Mouse (Mus musculus) kidney, adult 9 months (tissue): Measurements from ENCODE around the gene Mtss1l.

Experiments used
- DNase-seq: peaks from one replicate; pipeline ENCODE4 v3.0.0; 2022

Mtss1l gene

GRCm38 (mm10) chr8:110741816-110742451, 20.7 kb downstream of the Mtss1l start:
- DNase-seq = no peak

GRCm38 (mm10) chr8:110742452-110742818, 21.2 kb downstream of the Mtss1l start:
- DNase-seq = no peak

DNA sequence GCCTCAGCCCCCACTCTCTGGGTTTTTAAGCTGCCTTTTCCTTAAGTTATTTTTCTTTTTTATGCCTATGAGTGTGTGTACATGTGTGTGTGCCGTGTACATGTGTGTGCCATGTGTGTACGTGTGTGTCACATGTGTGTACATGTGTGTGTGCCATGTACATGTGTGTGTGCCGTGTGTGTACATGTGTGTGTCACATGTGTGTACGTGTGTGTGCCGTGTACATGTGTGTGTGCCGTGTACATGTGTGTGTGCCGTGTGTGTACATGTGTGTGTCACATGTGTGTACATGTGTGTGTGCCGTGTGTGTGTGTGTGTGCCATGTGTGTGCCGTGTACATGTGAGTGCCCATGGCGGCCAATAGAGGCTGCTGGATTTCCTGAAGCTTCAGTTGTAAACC, 23.9 kb downstream of the Mtss1l start:
- DNase-seq = no peak

DNA sequence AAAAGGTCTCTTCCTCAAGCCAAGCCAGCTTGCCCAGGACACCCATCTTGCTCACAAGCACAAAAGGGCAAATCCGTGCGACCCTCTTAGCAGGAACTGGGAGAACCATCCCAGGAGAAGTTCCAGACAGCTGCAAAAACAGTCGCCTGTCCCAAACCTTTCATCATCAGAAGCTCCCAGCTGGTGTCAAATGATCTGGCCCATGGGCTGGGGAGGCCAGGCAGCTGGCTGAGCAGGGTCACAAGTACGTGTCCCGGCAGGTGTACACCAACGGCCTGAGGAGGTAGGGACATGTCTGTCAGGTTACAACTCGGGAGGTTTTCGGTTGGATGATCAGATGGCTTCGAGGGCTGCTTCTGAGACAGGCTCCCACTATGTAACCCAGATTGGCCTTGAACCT, 25.4 kb downstream of the Mtss1l start:
- DNase-seq = no peak

- DNase-seq = peak; percentile 68
Measured at GRCm38 (mm10) chr8:110749500-110750170, 28.4 kb downstream of the Mtss1l start.

- DNase-seq = no peak
Measured at GRCm38 (mm10) chr8:110750269-110750668, 29.0 kb downstream of the Mtss1l start.

GRCm38 (mm10) chr8:110751490-110751889, 30.2 kb downstream of the Mtss1l start:
- DNase-seq = no peak

GRCm38 (mm10) chr8:110754713-110755112, 33.4 kb downstream of the Mtss1l start:
- no peak for DNase-seq

DNA sequence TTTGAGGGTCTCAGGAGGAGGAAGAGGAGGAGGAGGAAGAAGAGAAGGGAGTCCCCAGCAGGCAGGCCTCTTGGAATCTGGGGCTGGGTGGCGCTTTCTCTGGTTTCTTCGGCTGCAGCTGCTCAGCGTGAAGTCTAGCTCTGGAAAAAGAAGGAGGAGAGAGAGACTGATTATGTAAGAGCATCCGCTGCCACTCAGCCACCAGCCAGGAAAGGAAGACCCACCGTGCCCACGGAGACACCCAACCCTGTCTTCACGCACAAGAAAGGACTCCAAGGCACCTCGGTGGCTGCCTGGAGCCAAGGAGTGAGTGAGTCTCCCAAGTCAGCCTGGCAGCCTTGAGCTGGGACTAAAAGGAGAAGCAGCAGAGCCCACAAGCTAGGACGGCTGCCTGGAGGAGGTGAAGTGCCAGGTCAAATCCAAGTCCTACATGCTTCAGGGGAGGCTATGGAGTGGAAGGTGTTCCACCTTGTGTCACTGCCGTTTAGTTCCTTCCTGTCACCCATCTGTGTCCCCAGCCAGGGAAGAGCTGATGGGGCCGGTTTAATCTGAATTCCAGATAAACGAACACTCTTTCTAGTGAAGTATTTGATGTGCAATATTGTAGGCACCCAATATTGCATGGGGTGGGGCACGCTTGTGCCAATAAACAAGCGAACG, 34.4 kb downstream of the Mtss1l start:
- DNase-seq = no peak

- DNase-seq = no peak
Measured at GRCm38 (mm10) chr8:110756196-110756595, 34.9 kb downstream of the Mtss1l start.

GRCm38 (mm10) chr8:110760280-110760940, 39.1 kb downstream of the Mtss1l start:
- DNase-seq = no peak

DNA sequence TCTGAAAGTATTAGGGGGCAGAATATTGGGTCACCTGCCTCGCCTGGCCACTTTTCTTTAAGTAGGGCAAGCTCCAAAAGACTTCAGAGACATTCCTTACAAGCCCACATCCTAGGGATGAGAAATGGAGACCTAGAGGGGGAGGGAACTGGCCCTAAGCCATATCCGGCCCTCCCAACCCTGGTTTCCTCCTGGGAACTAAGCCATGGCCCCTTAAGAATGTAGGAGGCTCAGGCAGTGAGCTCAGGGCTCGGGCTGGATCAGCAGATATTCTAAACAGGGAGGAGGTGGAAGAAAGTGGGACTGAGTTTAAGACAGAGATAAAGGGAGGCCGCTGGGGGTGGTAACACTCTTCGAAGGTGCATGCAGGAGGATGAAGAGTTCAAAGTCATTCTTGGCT, 39.9 kb downstream of the Mtss1l start:
- peak; percentile 83 for DNase-seq

- DNase-seq = no peak
Measured at GRCm38 (mm10) chr8:110761988-110762387, 40.7 kb downstream of the Mtss1l start.

GRCm38 (mm10) chr8:110764671-110765070, 43.4 kb downstream of the Mtss1l start:
- no peak for DNase-seq

GRCm38 (mm10) chr8:110767261-110767660, 46.0 kb downstream of the Mtss1l start:
- no peak for DNase-seq

DNA sequence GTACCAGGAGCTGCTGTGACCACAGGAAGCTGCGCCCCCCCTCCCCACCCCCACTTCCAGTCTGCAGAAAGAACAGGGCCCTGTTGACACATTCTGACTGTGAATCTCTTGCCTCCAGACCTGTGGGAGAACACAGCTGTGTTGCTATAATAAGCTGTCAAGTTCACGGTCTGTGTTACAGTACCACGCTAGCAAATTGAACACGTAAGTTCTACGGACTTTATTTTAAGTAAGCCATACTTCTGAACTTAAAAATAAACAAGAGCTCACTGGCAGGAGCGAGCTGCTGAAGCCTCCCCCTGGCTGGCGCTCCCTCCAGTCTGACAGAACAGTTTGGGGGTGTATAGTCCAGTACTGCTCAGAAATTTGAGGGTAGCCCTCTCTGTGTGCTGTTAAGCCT, 51.2 kb downstream of the Mtss1l start:
- no peak for DNase-seq

DNA sequence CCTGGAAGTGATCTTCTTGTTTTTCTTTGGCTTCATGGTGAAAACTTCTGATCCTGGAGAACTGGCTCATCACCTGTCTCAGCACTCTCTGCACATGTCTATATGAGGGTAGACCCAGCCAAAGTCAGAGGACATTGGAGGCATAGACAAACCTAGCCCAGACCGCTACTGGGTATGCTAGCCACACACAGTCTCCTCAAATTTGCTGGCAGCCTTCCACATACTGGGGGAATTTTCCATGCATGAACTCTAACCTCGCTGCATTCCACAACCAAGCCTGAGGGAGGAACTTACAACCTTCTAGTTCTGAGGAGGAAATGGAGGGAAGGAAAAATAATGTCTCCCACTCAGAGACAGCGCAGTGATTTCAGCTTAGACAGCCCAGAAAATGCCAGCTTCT, 52.8 kb downstream of the Mtss1l start:
- peak; percentile 91 for DNase-seq

DNA sequence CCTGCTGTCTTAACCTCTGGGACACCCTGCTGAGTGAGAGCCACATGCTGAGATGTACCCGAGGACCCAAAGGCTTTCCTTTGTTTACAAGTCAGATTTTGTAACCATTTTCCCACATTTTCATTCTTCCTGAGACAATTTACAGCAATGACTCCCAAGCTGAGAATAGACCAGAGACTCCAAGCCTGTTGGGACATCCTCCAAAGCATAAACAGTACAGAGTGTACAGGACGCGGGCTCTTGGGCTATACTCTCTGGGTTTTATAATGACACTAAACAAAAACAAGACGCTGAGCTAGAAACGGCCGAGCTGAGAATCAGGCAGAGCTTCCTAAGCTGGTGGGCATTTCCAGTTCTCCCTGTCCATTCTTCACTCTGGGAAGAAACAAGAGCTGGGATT, 53.4 kb downstream of the Mtss1l start:
- no peak for DNase-seq

GRCm38 (mm10) chr8:110775316-110775715, 54.0 kb downstream of the Mtss1l start:
- DNase-seq = peak; percentile 38

GRCm38 (mm10) chr8:110775721-110776120, 54.4 kb downstream of the Mtss1l start:
- DNase-seq = no peak

DNA sequence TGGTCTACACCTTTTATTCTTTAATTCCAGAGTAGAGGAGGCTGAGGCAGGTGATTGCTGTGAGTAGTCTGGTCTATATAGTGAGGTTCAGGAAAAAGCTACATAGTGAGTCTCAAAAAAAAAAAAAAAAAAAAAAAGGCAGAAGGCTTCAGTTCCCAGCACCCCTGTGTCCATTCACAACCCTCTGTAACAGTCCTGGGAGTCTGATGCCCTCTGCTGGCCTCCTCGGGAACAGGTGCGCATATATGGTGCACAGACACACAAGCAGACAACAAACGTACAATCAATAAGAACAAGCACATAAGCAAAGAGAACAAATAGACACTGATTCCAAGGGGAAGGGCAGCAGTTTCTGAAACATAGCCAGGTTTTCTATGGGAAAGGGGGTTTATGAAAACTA, 55.1 kb downstream of the Mtss1l start:
- no peak for DNase-seq

- no peak for DNase-seq
Measured at GRCm38 (mm10) chr8:110779924-110780718, 58.8 kb downstream of the Mtss1l start.

DNA sequence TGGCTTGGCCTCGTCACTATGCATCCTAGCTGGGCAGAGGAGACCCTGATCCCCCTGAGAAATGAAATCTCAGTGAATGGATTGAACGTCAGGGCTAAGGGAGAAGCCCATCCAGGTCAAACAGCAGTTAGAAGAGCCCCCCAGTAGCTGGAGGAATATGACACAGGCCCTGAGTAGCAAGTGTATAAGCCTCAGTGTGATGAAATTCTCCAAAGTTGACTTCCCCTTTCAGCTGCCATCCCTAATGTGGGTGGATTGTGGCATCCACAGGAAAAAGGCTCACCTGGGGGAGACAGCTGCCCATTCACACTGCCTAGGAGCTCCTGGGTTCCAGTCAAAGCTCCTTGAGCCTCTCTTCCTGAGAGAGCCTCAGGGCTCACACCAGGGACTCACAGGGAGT, 64.1 kb downstream of the Mtss1l start:
- DNase-seq = no peak
